Mouse (Mus musculus): Measurements from ENCODE around the gene Nr2f1. TPM values are rescaled to one million over a fixed set of nuclear protein-coding genes. Genes with fewer than 3 reads are reported as not detected.

Gene Nr2f1
- polyA plus RNA-seq, 1 experiment, result 5.9 TPM

- no peak overlapping the region for H3K4me3 ChIP-seq (ENCODE audit: low read depth, low read length)
- WGBS, result 11% methylated on average over 13 of the region's 13 CpGs
These were observed 11.2 kb upstream of the Nr2f1 start for GRCm38 (mm10) chr13:78210748-78211089.

DNA sequence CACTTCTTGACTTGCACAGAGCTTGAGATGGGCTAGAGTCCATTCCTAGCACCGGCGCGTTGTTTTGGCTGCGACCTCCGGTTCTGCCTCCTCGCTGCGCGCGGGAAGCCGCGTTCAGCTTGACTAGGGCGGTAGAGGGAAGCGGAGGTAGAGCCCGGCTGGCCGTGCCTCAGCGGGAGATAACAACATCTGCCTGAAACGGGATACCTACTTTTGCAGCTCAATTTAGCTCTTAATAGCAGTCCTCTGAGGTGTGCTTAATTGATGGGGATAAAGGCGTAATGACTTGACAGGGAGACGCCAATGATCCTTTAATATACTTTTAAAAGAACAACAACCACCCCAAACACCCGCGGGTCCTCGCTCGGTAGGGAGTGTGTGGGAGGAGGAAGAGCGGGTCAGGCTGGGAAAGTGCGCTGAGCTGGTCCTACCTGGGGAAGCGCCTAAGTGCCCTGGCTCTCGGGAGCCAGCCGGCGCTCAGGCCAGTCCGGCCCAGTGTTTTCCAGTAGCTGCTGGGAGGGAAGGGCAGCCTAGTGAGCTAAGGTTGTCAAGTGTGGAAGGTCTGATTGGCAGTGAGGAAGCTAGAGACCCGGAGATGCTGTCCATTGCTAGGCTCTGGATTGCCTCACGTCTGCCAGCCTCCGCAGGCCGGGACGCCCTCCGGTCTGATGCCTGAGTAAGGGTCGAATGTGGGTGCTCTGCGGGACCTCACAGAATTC is 10.6 kb upstream of the Nr2f1 start:
- TF ChIP-seq CTCF (IDR thresholded peaks at IDR 0.05; ENCODE audit: extremely low read depth, insufficient read length, insufficient replicate concordance, low read depth, low read length), result no peak
- TF ChIP-seq POLR2A (IDR thresholded peaks at IDR 0.05; ENCODE audit: low read depth, low read length), result no peak
- Histone ChIP-seq H3K36me3 (ENCODE audit: control insufficient read depth, insufficient read depth, low read length) (no peaks in the 10 kb centered on the region), H3K4me3 (ENCODE audit: low read depth, low read length) (peak overlapping the region; percentile 1; the same call in 1 of the 2 replicates), H3K27ac (ENCODE audit: insufficient read depth, low read depth, low read length) (no peak overlapping the region), H3K27me3 (ENCODE audit: control insufficient read depth, insufficient read depth, low read length) (peaks cover 46% of the 10 kb centered on the region), H3K4me1 (ENCODE audit: control insufficient read depth, insufficient read depth, insufficient read length, low read length) (no peaks in the 10 kb centered on the region)
- 3% methylated on average over 38 of the region's 38 CpGs for WGBS

More at GRCm38 (mm10) chr13:78210748-78211089, 11.2 kb upstream of the Nr2f1 start:
- H3K27ac ChIP-seq (ENCODE audit: insufficient read depth, low read depth, low read length), result no peak overlapping the region
- no peaks in the 10 kb centered on the region for H3K4me1 ChIP-seq (ENCODE audit: control insufficient read depth, insufficient read depth, insufficient read length, low read length)
- H3K27me3 ChIP-seq (ENCODE audit: control insufficient read depth, insufficient read depth, low read length), result peaks cover 46% of the 10 kb centered on the region
- H3K36me3 ChIP-seq (ENCODE audit: control insufficient read depth, insufficient read depth, low read length), result no peaks in the 10 kb centered on the region
- TF ChIP-seq POLR2A (IDR thresholded peaks at IDR 0.05; ENCODE audit: low read depth, low read length), result no peak

- no peaks in the 10 kb centered on the region for H3K36me3 ChIP-seq (ENCODE audit: control insufficient read depth, insufficient read depth, low read length)
- WGBS, result 6% methylated on average over 12 of the region's 12 CpGs
- TF ChIP-seq POLR2A (IDR thresholded peaks at IDR 0.05; ENCODE audit: low read depth, low read length), result no peak
- no peak for TF ChIP-seq CTCF (IDR thresholded peaks at IDR 0.05; ENCODE audit: extremely low read depth, insufficient read length, insufficient replicate concordance, low read depth, low read length)
- peaks cover 48% of the 10 kb centered on the region for H3K27me3 ChIP-seq (ENCODE audit: control insufficient read depth, insufficient read depth, low read length)
- no peaks in the 10 kb centered on the region for H3K4me1 ChIP-seq (ENCODE audit: control insufficient read depth, insufficient read depth, insufficient read length, low read length)
- no peak overlapping the region for H3K27ac ChIP-seq (ENCODE audit: insufficient read depth, low read depth, low read length)
- peak overlapping the region; percentile 1; the same call in 1 of the 2 replicates for H3K4me3 ChIP-seq (ENCODE audit: low read depth, low read length)
These were observed 10.1 kb upstream of the Nr2f1 start for GRCm38 (mm10) chr13:78209611-78210028.

GRCm38 (mm10) chr13:78208689-78209410 is 9.3 kb upstream of the Nr2f1 start:
- Histone ChIP-seq H3K36me3 (ENCODE audit: control insufficient read depth, insufficient read depth, low read length) (no peaks in the 10 kb centered on the region), H3K27me3 (ENCODE audit: control insufficient read depth, insufficient read depth, low read length) (peaks cover 56% of the 10 kb centered on the region), H3K4me1 (ENCODE audit: control insufficient read depth, insufficient read depth, insufficient read length, low read length) (no peaks in the 10 kb centered on the region), H3K27ac (ENCODE audit: insufficient read depth, low read depth, low read length) (no peak overlapping the region), H3K4me3 (ENCODE audit: low read depth, low read length) (no peak overlapping the region)
- WGBS, result 18% methylated on average over 14 of the region's 14 CpGs
- TF ChIP-seq CTCF (IDR thresholded peaks at IDR 0.05; ENCODE audit: extremely low read depth, insufficient read length, insufficient replicate concordance, low read depth, low read length) (no peak), POLR2A (IDR thresholded peaks at IDR 0.05; ENCODE audit: low read depth, low read length) (no peak)

DNA sequence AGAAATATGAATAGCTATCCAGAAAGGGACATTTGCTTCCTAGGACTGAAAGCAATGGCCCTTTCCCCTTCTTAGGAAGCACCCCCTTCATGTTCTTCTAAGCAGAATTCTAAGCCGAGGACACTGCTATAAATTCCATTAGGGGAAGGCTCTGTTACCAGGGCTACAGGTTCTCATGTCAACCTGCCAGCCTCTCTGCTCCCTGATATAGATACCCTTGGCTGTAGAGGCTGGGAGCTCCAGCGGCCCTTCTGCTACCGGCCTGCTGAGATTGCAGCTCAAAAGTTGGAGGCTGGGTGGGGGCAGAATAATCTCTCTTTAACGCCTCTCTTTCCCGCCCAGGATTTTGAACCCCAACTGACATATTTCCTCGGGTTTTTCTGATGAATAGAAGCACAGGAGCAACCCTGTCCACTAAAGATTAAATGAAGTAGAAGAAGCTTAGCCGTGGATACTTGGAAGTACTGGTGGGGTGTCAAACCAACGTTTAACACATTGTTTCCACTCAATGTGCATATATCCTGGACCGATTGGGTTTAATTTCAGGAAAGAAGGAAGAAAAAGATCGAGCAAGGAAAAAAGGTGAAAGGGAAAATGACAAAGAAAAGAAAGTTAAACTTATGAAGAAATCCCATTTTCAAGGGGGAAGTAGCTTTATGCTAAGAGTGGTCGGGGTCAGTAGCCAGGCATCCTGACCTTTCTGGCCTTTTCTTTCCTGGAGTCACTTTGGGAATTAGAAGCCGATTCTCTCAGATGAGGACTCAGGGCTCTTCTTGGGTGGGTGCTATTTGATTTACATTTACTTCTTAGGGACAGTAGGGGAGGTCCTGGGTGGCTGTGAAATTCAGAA is 8.5 kb upstream of the Nr2f1 start:
- no peaks in the 10 kb centered on the region for H3K36me3 ChIP-seq (ENCODE audit: control insufficient read depth, insufficient read depth, low read length)
- H3K27me3 ChIP-seq (ENCODE audit: control insufficient read depth, insufficient read depth, low read length), result peaks cover 64% of the 10 kb centered on the region
- TF ChIP-seq CTCF (IDR thresholded peaks at IDR 0.05; ENCODE audit: extremely low read depth, insufficient read length, insufficient replicate concordance, low read depth, low read length) (no peak), POLR2A (IDR thresholded peaks at IDR 0.05; ENCODE audit: low read depth, low read length) (no peak)
- WGBS, result 15% methylated on average over 12 of the region's 12 CpGs
- no peak overlapping the region for H3K4me3 ChIP-seq (ENCODE audit: low read depth, low read length)
- H3K4me1 ChIP-seq (ENCODE audit: control insufficient read depth, insufficient read depth, insufficient read length, low read length), result no peaks in the 10 kb centered on the region
- H3K27ac ChIP-seq (ENCODE audit: insufficient read depth, low read depth, low read length), result no peak overlapping the region

GRCm38 (mm10) chr13:78206891-78207430 is 7.4 kb upstream of the Nr2f1 start:
- 49% methylated on average over 7 of the region's 7 CpGs for WGBS
- no peaks in the 10 kb centered on the region for H3K36me3 ChIP-seq (ENCODE audit: control insufficient read depth, insufficient read depth, low read length)
- no peaks in the 10 kb centered on the region for H3K4me1 ChIP-seq (ENCODE audit: control insufficient read depth, insufficient read depth, insufficient read length, low read length)
- H3K27ac ChIP-seq (ENCODE audit: insufficient read depth, low read depth, low read length), result no peak overlapping the region
- H3K4me3 ChIP-seq (ENCODE audit: low read depth, low read length), result no peak overlapping the region
- TF ChIP-seq POLR2A (IDR thresholded peaks at IDR 0.05; ENCODE audit: low read depth, low read length) (no peak), CTCF (IDR thresholded peaks at IDR 0.05; ENCODE audit: extremely low read depth, insufficient read length, insufficient replicate concordance, low read depth, low read length) (no peak)
- peaks cover 70% of the 10 kb centered on the region for H3K27me3 ChIP-seq (ENCODE audit: control insufficient read depth, insufficient read depth, low read length)
